Mouse (Mus musculus): ENCODE data around the gene Tlr6. TPM values are rescaled to one million over a fixed set of nuclear protein-coding genes. Genes with fewer than 3 reads are reported as not detected.

Tlr6 gene
- 0.22 and 0.41 TPM in 2 replicates for polyA plus RNA-seq (2015; fragmentation: Nextera tagmentation; extraction: Ambion mirVana)

DNA sequence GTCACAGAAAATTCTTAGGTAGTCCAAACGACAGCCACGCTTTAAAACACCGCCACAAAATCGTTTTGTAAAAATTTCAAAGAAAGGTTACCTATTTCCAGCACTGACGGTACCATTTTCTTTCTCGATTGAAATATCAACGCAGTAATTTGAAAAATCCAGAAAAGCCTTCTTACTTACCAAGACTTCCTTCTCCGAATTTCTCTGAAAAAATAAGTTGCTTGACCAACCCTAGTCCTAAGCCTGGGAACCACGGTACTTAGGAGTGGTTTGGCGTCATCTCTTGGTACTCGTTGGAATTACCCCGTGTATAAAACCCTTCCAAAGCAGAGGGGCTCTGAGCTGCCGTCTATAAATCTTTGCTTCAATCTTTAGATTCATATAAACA, at the start of gene Tlr6:
Gene Tlr6, minus strand, starts transcription at position 255 of the 388 bp plus-strand sequence.
- Histone ChIP-seq H3K36me3 (ENCODE audit: control insufficient read depth, insufficient read depth) (no peaks in the 10 kb centered on the region), H3K4me2 (ENCODE audit: low read length) (no peak within 1 kb of the TSS), H3K9ac (replicated peaks; ENCODE audit: low read depth, low read length) (no peak within 1 kb of the TSS), H3K9me3 (ENCODE audit: control insufficient read depth, low read length) (no peaks in the 10 kb centered on the region), H3K27ac (ENCODE audit: low read length) (no peak within 1 kb of the TSS), H3K4me1 (replicated peaks; ENCODE audit: control insufficient read depth, insufficient read depth, low read length) (no peaks in the 10 kb centered on the region), H3K27me3 (replicated peaks; ENCODE audit: control insufficient read depth, insufficient read depth, low read length) (no peaks in the 10 kb centered on the region), H3K4me3 (replicated peaks; ENCODE audit: low read length) (no peak within 1 kb of the TSS)
- 86% methylated on average over 13 of the region's 13 CpGs for WGBS
- no peak for ATAC-seq

- H3K4me3 ChIP-seq (replicated peaks; ENCODE audit: low read length) = no peak overlapping the region
- H3K27me3 ChIP-seq (replicated peaks; ENCODE audit: control insufficient read depth, insufficient read depth, low read length) = no peaks in the 10 kb centered on the region
- no peaks in the 10 kb centered on the region for H3K36me3 ChIP-seq (ENCODE audit: control insufficient read depth, insufficient read depth)
- H3K9me3 ChIP-seq (ENCODE audit: control insufficient read depth, low read length) = no peaks in the 10 kb centered on the region
- no peak for ATAC-seq
- H3K4me2 ChIP-seq (ENCODE audit: low read length) = no peak overlapping the region
- 44% methylated on average over 4 of the region's 4 CpGs for WGBS
- peaks cover 15% of the 10 kb centered on the region for H3K4me1 ChIP-seq (replicated peaks; ENCODE audit: control insufficient read depth, insufficient read depth, low read length)
- no peak overlapping the region for H3K27ac ChIP-seq (ENCODE audit: low read length)
- H3K9ac ChIP-seq (replicated peaks; ENCODE audit: low read depth, low read length) = no peak overlapping the region
Observed at GRCm38 (mm10) chr5:65006011-65006491, 46.2 kb upstream of the Tlr6 start.

GRCm38 (mm10) chr5:65005251-65005650, 45.4 kb upstream of the Tlr6 start:
- Histone ChIP-seq H3K9ac (replicated peaks; ENCODE audit: low read depth, low read length) (no peak overlapping the region), H3K4me3 (replicated peaks; ENCODE audit: low read length) (no peak overlapping the region), H3K27ac (ENCODE audit: low read length) (no peak overlapping the region), H3K27me3 (replicated peaks; ENCODE audit: control insufficient read depth, insufficient read depth, low read length) (no peaks in the 10 kb centered on the region), H3K36me3 (ENCODE audit: control insufficient read depth, insufficient read depth) (no peaks in the 10 kb centered on the region), H3K4me1 (replicated peaks; ENCODE audit: control insufficient read depth, insufficient read depth, low read length) (peaks cover 15% of the 10 kb centered on the region), H3K4me2 (ENCODE audit: low read length) (no peak overlapping the region), H3K9me3 (ENCODE audit: control insufficient read depth, low read length) (no peaks in the 10 kb centered on the region)
- no peak for ATAC-seq
- 90% methylated on average over 4 of the region's 4 CpGs for WGBS

DNA sequence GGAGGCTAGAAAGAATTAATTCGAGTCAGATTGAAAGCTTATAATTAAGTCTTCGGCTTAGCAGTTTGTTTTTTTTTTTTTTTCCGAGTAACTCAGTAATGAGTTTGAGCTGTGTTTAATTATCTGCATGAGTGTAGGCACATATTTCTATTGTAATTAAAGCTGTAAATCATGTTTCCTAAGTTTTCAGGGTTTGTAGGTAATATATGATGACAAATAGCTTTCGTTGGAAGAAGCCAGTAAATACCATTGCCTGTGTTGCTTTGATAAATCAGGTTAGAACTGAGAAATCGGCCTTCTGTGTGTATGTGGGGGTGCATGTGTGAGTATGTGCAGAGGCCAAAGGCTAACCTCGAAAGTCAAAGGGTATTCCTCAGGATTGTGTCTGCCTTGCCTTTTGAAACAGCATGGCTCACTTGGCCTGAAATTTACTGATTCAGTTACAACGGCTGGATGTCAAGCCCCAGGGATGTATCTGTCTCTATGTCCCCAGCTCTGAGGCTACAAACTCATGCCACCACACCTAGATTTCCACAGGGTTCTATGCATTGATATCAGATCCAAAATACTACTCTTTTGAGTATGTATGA, 44.1 kb upstream of the Tlr6 start:
- H3K4me1 ChIP-seq (replicated peaks; ENCODE audit: control insufficient read depth, insufficient read depth, low read length) = peaks cover 15% of the 10 kb centered on the region
- no peaks in the 10 kb centered on the region for H3K36me3 ChIP-seq (ENCODE audit: control insufficient read depth, insufficient read depth)
- no peak overlapping the region for H3K4me3 ChIP-seq (replicated peaks; ENCODE audit: low read length)
- H3K9me3 ChIP-seq (ENCODE audit: control insufficient read depth, low read length) = no peaks in the 10 kb centered on the region
- WGBS = 43% methylated on average over 7 of the region's 7 CpGs
- no peak overlapping the region for H3K9ac ChIP-seq (replicated peaks; ENCODE audit: low read depth, low read length)
- ATAC-seq = no peak
- H3K4me2 ChIP-seq (ENCODE audit: low read length) = no peak overlapping the region
- no peak overlapping the region for H3K27ac ChIP-seq (ENCODE audit: low read length)
- no peaks in the 10 kb centered on the region for H3K27me3 ChIP-seq (replicated peaks; ENCODE audit: control insufficient read depth, insufficient read depth, low read length)

DNA sequence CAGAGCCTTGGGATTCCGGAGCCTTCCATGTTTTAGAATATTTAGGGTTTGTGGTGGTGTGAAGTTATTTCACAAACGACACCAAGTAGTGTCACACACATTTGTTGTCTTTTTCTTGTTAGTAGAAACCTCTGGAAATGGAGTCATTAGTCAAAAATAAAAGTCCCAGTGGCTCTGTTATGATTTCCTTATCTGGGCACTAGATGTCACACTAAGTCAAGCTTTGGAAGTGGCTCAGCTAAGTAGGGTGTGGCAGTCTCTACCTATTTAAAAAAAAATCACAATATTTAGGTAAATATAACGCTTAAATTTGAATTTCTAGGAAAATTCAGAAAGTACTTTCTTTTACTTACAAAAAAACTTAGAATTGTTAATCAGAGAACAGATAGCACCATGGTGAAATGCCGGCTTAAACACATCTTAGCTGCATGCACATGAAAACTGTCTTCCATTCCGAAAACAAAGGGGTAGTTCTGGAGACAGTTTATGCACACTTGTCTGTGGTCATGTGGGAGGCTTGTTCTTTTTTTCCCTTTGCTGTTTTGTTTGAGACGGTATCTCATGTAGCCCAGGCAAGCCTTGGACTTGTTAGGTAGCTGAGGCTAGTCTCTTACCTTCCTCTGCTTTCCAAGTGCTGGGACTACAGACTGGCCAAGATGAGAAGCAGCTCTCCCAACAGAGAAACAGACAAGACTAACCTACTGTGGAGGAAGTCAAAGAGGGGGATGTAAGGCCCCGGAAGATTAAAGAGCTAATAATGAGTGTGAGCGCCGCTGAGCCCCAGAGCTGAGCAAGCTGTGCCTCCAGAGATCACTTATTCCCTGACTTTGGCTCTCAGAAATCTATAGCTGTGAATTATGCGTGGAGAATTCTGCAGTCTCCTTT, 43.3 kb upstream of the Tlr6 start:
- H3K27me3 ChIP-seq (replicated peaks; ENCODE audit: control insufficient read depth, insufficient read depth, low read length) = no peaks in the 10 kb centered on the region
- H3K4me3 ChIP-seq (replicated peaks; ENCODE audit: low read length) = no peak overlapping the region
- H3K4me1 ChIP-seq (replicated peaks; ENCODE audit: control insufficient read depth, insufficient read depth, low read length) = peaks cover 13% of the 10 kb centered on the region
- no peak overlapping the region; the same call in 1 of the 2 replicates for H3K4me2 ChIP-seq (ENCODE audit: low read length)
- H3K36me3 ChIP-seq (ENCODE audit: control insufficient read depth, insufficient read depth) = no peaks in the 10 kb centered on the region
- WGBS = 39% methylated on average over 10 of the region's 10 CpGs
- ATAC-seq = peak; percentile 82
- H3K9me3 ChIP-seq (ENCODE audit: control insufficient read depth, low read length) = no peaks in the 10 kb centered on the region
- 0 out of 2 replicates have a peak overlapping the region, but pooled peaks have one; percentile 8 for H3K9ac ChIP-seq (replicated peaks; ENCODE audit: low read depth, low read length)
- H3K27ac ChIP-seq (ENCODE audit: low read length) = peak overlapping the region; percentile 56; the same call in 1 of the 2 replicates

DNA sequence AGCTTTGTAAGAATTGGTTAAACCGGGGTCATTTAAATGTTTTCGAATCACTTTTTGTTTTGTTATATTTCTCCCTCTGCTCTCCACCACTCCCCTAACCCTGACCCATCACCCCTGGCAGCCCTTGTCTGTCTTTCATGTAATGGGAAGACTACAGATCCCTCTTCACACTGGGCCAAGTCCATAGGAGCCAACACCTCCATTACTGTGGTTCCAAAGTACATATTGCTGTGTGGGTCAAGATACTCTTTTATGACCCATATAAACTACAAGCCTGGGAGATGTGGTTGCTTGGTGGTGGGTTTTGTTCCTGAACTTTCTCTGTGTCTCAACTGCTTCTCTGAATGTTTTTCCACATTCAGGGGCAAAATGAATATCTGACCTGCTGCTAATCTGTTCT, 35.5 kb upstream of the Tlr6 start:
- no peak overlapping the region for H3K27ac ChIP-seq (ENCODE audit: low read length)
- ATAC-seq = no peak
- no peak overlapping the region for H3K4me3 ChIP-seq (replicated peaks; ENCODE audit: low read length)
- WGBS = 98% methylated on average over 2 of the region's 2 CpGs
- no peak overlapping the region for H3K9ac ChIP-seq (replicated peaks; ENCODE audit: low read depth, low read length)
- no peaks in the 10 kb centered on the region for H3K9me3 ChIP-seq (ENCODE audit: control insufficient read depth, low read length)
- H3K4me1 ChIP-seq (replicated peaks; ENCODE audit: control insufficient read depth, insufficient read depth, low read length) = peaks cover 4% of the 10 kb centered on the region
- no peak overlapping the region for H3K4me2 ChIP-seq (ENCODE audit: low read length)
- no peaks in the 10 kb centered on the region for H3K36me3 ChIP-seq (ENCODE audit: control insufficient read depth, insufficient read depth)
- H3K27me3 ChIP-seq (replicated peaks; ENCODE audit: control insufficient read depth, insufficient read depth, low read length) = no peaks in the 10 kb centered on the region

GRCm38 (mm10) chr5:64992540-64992939, 32.6 kb upstream of the Tlr6 start:
- H3K27me3 ChIP-seq (replicated peaks; ENCODE audit: control insufficient read depth, insufficient read depth, low read length) = no peaks in the 10 kb centered on the region

GRCm38 (mm10) chr5:64989940-64990339, 30.0 kb upstream of the Tlr6 start:
- Histone ChIP-seq H3K4me1 (replicated peaks; ENCODE audit: control insufficient read depth, insufficient read depth, low read length) (peaks cover 4% of the 10 kb centered on the region), H3K27ac (ENCODE audit: low read length) (no peak overlapping the region), H3K4me2 (ENCODE audit: low read length) (no peak overlapping the region), H3K4me3 (replicated peaks; ENCODE audit: low read length) (no peak overlapping the region), H3K36me3 (ENCODE audit: control insufficient read depth, insufficient read depth) (no peaks in the 10 kb centered on the region), H3K27me3 (replicated peaks; ENCODE audit: control insufficient read depth, insufficient read depth, low read length) (no peaks in the 10 kb centered on the region), H3K9ac (replicated peaks; ENCODE audit: low read depth, low read length) (no peak overlapping the region), H3K9me3 (ENCODE audit: control insufficient read depth, low read length) (no peaks in the 10 kb centered on the region)
- WGBS = 92% methylated on average over 1 of the region's 1 CpGs
- no peak for ATAC-seq

More at GRCm38 (mm10) chr5:64992540-64992939, 32.6 kb upstream of the Tlr6 start:
- Histone ChIP-seq H3K4me2 (ENCODE audit: low read length) (no peak overlapping the region), H3K4me3 (replicated peaks; ENCODE audit: low read length) (no peak overlapping the region), H3K4me1 (replicated peaks; ENCODE audit: control insufficient read depth, insufficient read depth, low read length) (peaks cover 4% of the 10 kb centered on the region), H3K27ac (ENCODE audit: low read length) (no peak overlapping the region), H3K36me3 (ENCODE audit: control insufficient read depth, insufficient read depth) (no peaks in the 10 kb centered on the region), H3K9me3 (ENCODE audit: control insufficient read depth, low read length) (no peaks in the 10 kb centered on the region), H3K9ac (replicated peaks; ENCODE audit: low read depth, low read length) (no peak overlapping the region)
- WGBS = 36% methylated on average over 8 of the region's 8 CpGs
- ATAC-seq = no peak

GRCm38 (mm10) chr5:64985971-64986370, 26.1 kb upstream of the Tlr6 start:
- Histone ChIP-seq H3K4me2 (ENCODE audit: low read length) (no peak overlapping the region), H3K36me3 (ENCODE audit: control insufficient read depth, insufficient read depth) (no peaks in the 10 kb centered on the region), H3K4me3 (replicated peaks; ENCODE audit: low read length) (no peak overlapping the region), H3K9ac (replicated peaks; ENCODE audit: low read depth, low read length) (no peak overlapping the region), H3K9me3 (ENCODE audit: control insufficient read depth, low read length) (no peaks in the 10 kb centered on the region), H3K4me1 (replicated peaks; ENCODE audit: control insufficient read depth, insufficient read depth, low read length) (no peaks in the 10 kb centered on the region), H3K27me3 (replicated peaks; ENCODE audit: control insufficient read depth, insufficient read depth, low read length) (no peaks in the 10 kb centered on the region), H3K27ac (ENCODE audit: low read length) (no peak overlapping the region)
- ATAC-seq = no peak
- 86% methylated on average over 7 of the region's 7 CpGs for WGBS

All from forebrain, embryonic 16.5 days (tissue).